17 mouse cellular contexts compared by ENCODE assay signal in genomic region chr1:190893559-190894167, GRCm38 (mm10).
"Had no signal": no experiment of that assay in that cellular context is flagged by ENCODE, and none has a peak within 500 bp of the region (broad histone marks: within the 10 kb centered on the region; RNA-seq: fewer than 3 reads in every experiment).

No protein-coding gene starts in this region.

- H3K4me1 ChIP-seq: limb, embryonic 12.5 days; midbrain, embryonic 12.5 days; neural tube, embryonic 13.5 days; stomach, embryonic 15.5 days had no signal

- H3K9ac ChIP-seq: limb, embryonic 12.5 days; lung, embryonic 15.5 days; midbrain, embryonic 12.5 days; neural tube, embryonic 13.5 days; stomach, embryonic 15.5 days had no signal

- H3K4me2 ChIP-seq: limb, embryonic 12.5 days; lung, embryonic 15.5 days; midbrain, embryonic 12.5 days; neural tube, embryonic 13.5 days; stomach, embryonic 15.5 days had no signal

- H3K4me3 ChIP-seq: limb, embryonic 12.5 days; lung, embryonic 15.5 days; midbrain, embryonic 12.5 days; neural tube, embryonic 13.5 days; stomach, embryonic 15.5 days had no signal

- H3K27ac ChIP-seq: limb, embryonic 12.5 days; lung, embryonic 15.5 days; midbrain, embryonic 12.5 days; neural tube, embryonic 13.5 days; stomach, embryonic 15.5 days had no signal

- H3K9me3 ChIP-seq: limb, embryonic 12.5 days; lung, embryonic 15.5 days; midbrain, embryonic 12.5 days; neural tube, embryonic 13.5 days; stomach, embryonic 15.5 days had no signal

- DNase-seq: kidney, adult 8-10 months; kidney, postnatal 25 days; layer of hippocampus, adult 9-11 months; layer of hippocampus, postnatal 36 days; lung, postnatal 36 days; retina, postnatal 1 day; right cerebral cortex, postnatal 4 days; spleen, adult 18-20 months; thymus, adult 2 months; thymus, postnatal 36 days had no signal

- ATAC-seq: intestine, postnatal 0 days; midbrain, embryonic 16.5 days had no signal

- H3K27me3 ChIP-seq: limb, embryonic 12.5 days; lung, embryonic 15.5 days; midbrain, embryonic 12.5 days; neural tube, embryonic 13.5 days; stomach, embryonic 15.5 days had no signal
